Mouse (Mus musculus): ENCODE results near the gene Hmgb4. TPM values are rescaled to one million over a fixed set of nuclear protein-coding genes. Genes with fewer than 3 reads are reported as not detected.

Gene Hmgb4
- total and polyA plus RNA-seq, 3 experiments, result not detected

DNA sequence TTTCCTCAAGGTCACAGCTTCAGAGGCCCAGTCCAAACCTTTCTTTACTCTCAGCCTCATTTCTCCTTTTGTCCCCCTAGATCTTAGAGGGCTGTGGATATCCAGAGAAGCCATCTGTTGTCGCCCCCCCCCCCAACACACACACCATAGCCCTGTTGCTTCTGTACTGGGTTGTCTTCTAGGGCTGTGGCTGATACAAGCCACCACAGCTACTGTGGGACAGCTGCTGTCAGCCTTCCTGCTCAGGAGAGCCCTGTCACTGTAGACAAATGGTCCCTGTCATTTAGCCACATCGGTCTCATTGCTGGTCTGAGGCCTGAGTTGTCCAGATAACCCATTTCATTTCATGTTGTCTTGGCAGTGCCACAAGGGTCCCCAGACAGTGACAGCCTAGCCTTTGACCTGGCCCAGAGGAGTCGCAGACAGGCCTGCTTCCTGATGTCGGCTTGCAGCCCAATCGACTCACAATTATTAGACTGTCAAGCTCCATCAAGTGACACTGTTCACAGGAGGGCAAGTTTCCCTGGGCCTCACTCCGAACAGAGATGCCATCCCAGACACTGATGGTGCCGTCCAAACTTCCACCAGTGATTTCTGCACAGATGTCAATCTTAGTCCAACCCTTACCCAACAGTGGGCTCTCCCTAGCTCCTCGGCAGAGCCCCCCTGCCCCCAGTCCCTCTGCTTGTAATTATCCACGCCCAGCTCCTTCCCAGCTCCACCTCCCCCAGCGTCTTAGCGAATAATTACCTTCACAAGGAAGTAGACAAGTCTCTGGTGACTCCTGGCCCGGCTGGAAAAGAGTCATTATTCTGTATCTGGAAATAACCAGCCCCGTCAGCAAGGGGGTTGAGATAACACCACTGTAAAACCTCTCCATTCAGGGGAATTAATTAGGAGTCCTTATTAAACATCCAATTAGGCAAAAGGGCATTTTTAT is 33.1 kb downstream of the Hmgb4 start:
- TF ChIP-seq USF2 (conservative IDR thresholded peaks at IDR 0.05; ENCODE audit: low read depth, low read length) (no peak), USF1 (IDR thresholded peaks at IDR 0.05; ENCODE audit: low read depth, low read length) (no peak), ZC3H11A (IDR thresholded peaks at IDR 0.05; ENCODE audit: low read depth, low read length) (no peak), NRF1 (IDR thresholded peaks at IDR 0.05; ENCODE audit: low read depth, low read length) (no peak), TBP (conservative IDR thresholded peaks at IDR 0.05; ENCODE audit: low read depth, low read length) (no peak), NELFE (IDR thresholded peaks at IDR 0.05; ENCODE audit: low read depth, low read length) (no peak)
- H3K9ac ChIP-seq (ENCODE audit: insufficient read depth, low read depth), result no peak overlapping the region
- no peak for DNase-seq (ENCODE audit: extremely low read depth)
- H3K9me3 ChIP-seq (replicated peaks; ENCODE audit: low read length), result peaks cover 92% of the 10 kb centered on the region
- H3K27ac ChIP-seq (ENCODE audit: insufficient read depth, low read depth), result no peak overlapping the region
- no peaks in the 10 kb centered on the region for H3K36me3 ChIP-seq (replicated peaks in 1 of 2; ENCODE audit: control insufficient read depth in 1 of 2, insufficient read depth in 1 of 2, low read length in 1 of 2)
- H3K4me2 ChIP-seq (ENCODE audit: insufficient read depth, low read depth, poor library complexity, severe bottlenecking), result no peak overlapping the region
- no peaks in the 10 kb centered on the region for H3K4me1 ChIP-seq (ENCODE audit: control insufficient read depth in 1 of 2, insufficient read depth in 2 of 2)
- H3K4me3 ChIP-seq (replicated peaks in 1 of 3; ENCODE audit: low read depth in 2 of 3, low read length in 2 of 3, poor library complexity in 1 of 3), result no peak overlapping the region
- no peaks in the 10 kb centered on the region for H3K27me3 ChIP-seq (replicated peaks)
- dilution Hi-C loops (cut with MboI; ENCODE audit: extremely low pct_ligation_motif_present, extremely low pct_unique_long_range_greater_than_20kb, low sequenced_read_pairs), result no loop called here
- H3K79me2 ChIP-seq (replicated peaks; ENCODE audit: control insufficient read depth, extremely low read depth, insufficient read depth, poor library complexity, severe bottlenecking), result no peaks in the 10 kb centered on the region
- in situ Hi-C loops (cut with MboI; ENCODE audit: low pct_ligation_motif_present, low pct_unique_long_range_greater_than_20kb, low sequenced_read_pairs), result no loop called here

DNA sequence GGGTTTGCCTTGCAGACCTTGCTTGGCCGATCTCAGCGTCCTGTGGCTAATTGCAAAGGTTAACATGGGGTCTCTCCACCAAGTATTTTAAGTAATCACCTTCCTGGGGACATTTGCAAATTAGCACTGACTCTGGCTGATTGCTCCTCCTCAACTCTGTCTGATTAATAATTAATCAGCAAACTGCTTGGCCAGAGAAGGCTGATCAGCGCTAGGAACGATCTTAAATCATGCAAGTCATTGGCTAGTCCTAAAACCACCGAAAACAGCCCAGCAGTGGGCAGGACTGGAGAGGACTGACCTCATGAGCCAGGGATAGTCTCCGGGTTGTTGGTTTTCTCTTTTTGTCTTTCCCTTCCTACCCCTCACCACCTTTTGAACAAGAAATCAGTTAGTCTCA is 36.3 kb downstream of the Hmgb4 start:
- H3K4me3 ChIP-seq (replicated peaks in 1 of 3; ENCODE audit: low read depth in 2 of 3, low read length in 2 of 3, poor library complexity in 1 of 3), result no peak overlapping the region
- H3K9me3 ChIP-seq (replicated peaks; ENCODE audit: low read length), result peaks cover 78% of the 10 kb centered on the region
- H3K4me2 ChIP-seq (ENCODE audit: insufficient read depth, low read depth, poor library complexity, severe bottlenecking), result no peak overlapping the region
- in situ Hi-C loops (cut with MboI; ENCODE audit: low pct_ligation_motif_present, low pct_unique_long_range_greater_than_20kb, low sequenced_read_pairs) (no loop called here), dilution Hi-C loops (cut with MboI; ENCODE audit: extremely low pct_ligation_motif_present, extremely low pct_unique_long_range_greater_than_20kb, low sequenced_read_pairs) (no loop called here)
- no peak overlapping the region for H3K27ac ChIP-seq (ENCODE audit: insufficient read depth, low read depth)
- TF ChIP-seq RCOR1 (conservative IDR thresholded peaks at IDR 0.05; ENCODE audit: low read depth, low read length) (no peak), CHD1 (IDR thresholded peaks at IDR 0.05; ENCODE audit: low read depth, low read length) (no peak), ZMIZ1 (IDR thresholded peaks at IDR 0.05; ENCODE audit: low read depth, low read length) (no peak), MYC (IDR thresholded peaks at IDR 0.05; ENCODE audit: low read depth, low read length) (no peak), BHLHE40 (IDR thresholded peaks at IDR 0.05; ENCODE audit: low read depth, low read length) (no peak)
- H3K27me3 ChIP-seq (replicated peaks), result no peaks in the 10 kb centered on the region
- no peaks in the 10 kb centered on the region for H3K79me2 ChIP-seq (replicated peaks; ENCODE audit: control insufficient read depth, extremely low read depth, insufficient read depth, poor library complexity, severe bottlenecking)
- DNase-seq (ENCODE audit: extremely low read depth), result no peak
- H3K9ac ChIP-seq (ENCODE audit: insufficient read depth, low read depth), result no peak overlapping the region
- no peaks in the 10 kb centered on the region for H3K4me1 ChIP-seq (ENCODE audit: control insufficient read depth in 1 of 2, insufficient read depth in 2 of 2)
- no peaks in the 10 kb centered on the region for H3K36me3 ChIP-seq (replicated peaks in 1 of 2; ENCODE audit: control insufficient read depth in 1 of 2, insufficient read depth in 1 of 2, low read length in 1 of 2)

DNA sequence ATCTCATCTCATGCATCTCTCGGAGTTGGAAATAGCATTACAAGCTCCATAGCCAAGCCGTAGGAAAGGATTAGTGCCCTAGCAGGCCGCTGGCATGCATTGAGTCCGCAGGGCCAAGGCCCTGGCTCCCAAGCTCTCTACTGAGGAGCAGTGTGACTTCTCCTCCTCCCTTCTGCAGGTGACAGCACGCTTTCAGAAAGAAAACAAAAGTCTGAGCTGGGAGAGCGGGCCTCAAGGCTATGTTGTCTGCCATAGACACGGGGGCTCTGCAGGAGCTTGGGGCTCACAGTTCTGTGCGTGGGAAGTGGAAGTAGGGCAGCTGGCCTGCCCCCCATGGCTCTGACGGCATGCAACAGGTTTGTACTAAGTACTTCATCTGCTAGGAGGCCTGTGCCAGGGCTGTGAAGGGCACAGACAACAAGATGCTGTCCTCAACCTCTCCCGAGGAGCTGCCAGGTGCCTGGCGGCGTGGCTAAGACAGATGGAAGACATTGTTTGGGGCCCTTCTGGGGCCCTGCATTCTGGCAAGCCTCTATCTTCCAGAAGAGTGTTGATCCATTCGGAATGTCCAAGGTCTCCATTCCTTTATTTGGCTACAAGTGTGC is 42.7 kb downstream of the Hmgb4 start:
- Histone ChIP-seq H3K27ac (ENCODE audit: insufficient read depth, low read depth) (no peak overlapping the region), H3K79me2 (replicated peaks; ENCODE audit: control insufficient read depth, extremely low read depth, insufficient read depth, poor library complexity, severe bottlenecking) (no peaks in the 10 kb centered on the region), H3K27me3 (replicated peaks) (no peaks in the 10 kb centered on the region), H3K9me3 (replicated peaks; ENCODE audit: low read length) (peaks cover 80% of the 10 kb centered on the region), H3K4me3 (replicated peaks in 1 of 3; ENCODE audit: low read depth in 2 of 3, low read length in 2 of 3, poor library complexity in 1 of 3) (no peak overlapping the region), H3K4me1 (ENCODE audit: control insufficient read depth in 1 of 2, insufficient read depth in 2 of 2) (no peaks in the 10 kb centered on the region), H3K4me2 (ENCODE audit: insufficient read depth, low read depth, poor library complexity, severe bottlenecking) (no peak overlapping the region), H3K36me3 (replicated peaks in 1 of 2; ENCODE audit: control insufficient read depth in 1 of 2, insufficient read depth in 1 of 2, low read length in 1 of 2) (no peaks in the 10 kb centered on the region), H3K9ac (ENCODE audit: insufficient read depth, low read depth) (no peak overlapping the region)
- no peak for DNase-seq (ENCODE audit: extremely low read depth)
- TF ChIP-seq NELFE (IDR thresholded peaks at IDR 0.05; ENCODE audit: low read depth, low read length), result no peak
- no peak for TF ChIP-seq MAX (IDR thresholded peaks at IDR 0.05; ENCODE audit: low read length)
- no peak for TF ChIP-seq HCFC1 (IDR thresholded peaks at IDR 0.05; ENCODE audit: low read depth, low read length)
- no peak for TF ChIP-seq POLR2A (IDR thresholded peaks at IDR 0.05; ENCODE audit: low read depth, low read length)
- TF ChIP-seq GABPA (IDR thresholded peaks at IDR 0.05; ENCODE audit: insufficient replicate concordance, low read depth, low read length), result no peak
- TF ChIP-seq JUND (conservative IDR thresholded peaks at IDR 0.05; ENCODE audit: low read depth, low read length), result no peak
- no peak for TF ChIP-seq MYC (IDR thresholded peaks at IDR 0.05; ENCODE audit: low read depth, low read length)
- no peak for TF ChIP-seq ZC3H11A (IDR thresholded peaks at IDR 0.05; ENCODE audit: low read depth, low read length)
- dilution Hi-C loops (cut with MboI; ENCODE audit: extremely low pct_ligation_motif_present, extremely low pct_unique_long_range_greater_than_20kb, low sequenced_read_pairs), result no loop called here
- in situ Hi-C loops (cut with MboI; ENCODE audit: low pct_ligation_motif_present, low pct_unique_long_range_greater_than_20kb, low sequenced_read_pairs), result no loop called here
